Mouse (Mus musculus): ENCODE measurements around the gene Gm49354. TPM values are rescaled to one million over a fixed set of nuclear protein-coding genes. Genes with fewer than 3 reads are reported as not detected.
"Not testable (repeated sequence)": the region's sequence is repeated elsewhere in the genome, so short reads cannot be mapped to it uniquely, and the experiment has no call there.

Gm49354 gene
- total RNA-seq, 1 experiment = not detected

DNA sequence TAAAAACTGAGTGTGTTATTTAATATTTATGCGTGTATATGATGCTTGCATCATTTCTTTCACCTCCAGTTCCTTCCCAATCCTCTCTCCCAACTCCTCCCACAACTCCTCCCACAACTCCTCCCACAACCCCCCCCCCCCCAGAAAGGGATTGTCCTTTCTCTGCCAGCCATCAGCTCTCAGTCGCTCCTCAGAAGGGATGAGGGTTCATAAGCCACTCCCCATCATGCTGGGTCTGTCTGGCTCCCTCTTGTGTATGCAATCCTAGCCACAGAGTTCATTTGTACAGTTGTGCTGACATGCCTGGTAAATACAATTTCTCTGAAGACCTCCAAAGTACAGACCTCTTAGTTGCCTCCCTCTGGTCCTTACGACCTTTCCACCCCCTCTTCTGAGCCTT is 46.9 kb downstream of the Gm49354 start:
- no peaks in the 10 kb centered on the region for H3K9me3 ChIP-seq (ENCODE audit: control insufficient read depth, insufficient read depth, low read depth, low read length)
- H3K9ac ChIP-seq (ENCODE audit: insufficient read depth, low read depth, low read length, poor library complexity, severe bottlenecking) = no peak overlapping the region
- peaks cover 4 to 17% of the 10 kb centered on the region in 2 experiments; a peak in 3 of 4 replicates for H3K4me1 ChIP-seq (ENCODE audit: control insufficient read depth in 2 of 2, insufficient read depth in 2 of 2, low read length in 2 of 2, poor library complexity in 1 of 2)
- DNase-seq (ENCODE audit: low read depth, low spot score) = no peak
- H3K36me3 ChIP-seq (ENCODE audit: control insufficient read depth, insufficient read depth, low read length, poor library complexity, severe bottlenecking) = no peaks in the 10 kb centered on the region
- H3K27ac ChIP-seq (ENCODE audit: insufficient read depth, low read depth, low read length, poor library complexity, severe bottlenecking) = no peak overlapping the region
- in situ Hi-C loops (cut with MboI; ENCODE audit: low sequenced_read_pairs in 2 of 2, unreplicated experiment in 2 of 2) = no loop called here
- TF ChIP-seq HCFC1 (IDR thresholded peaks at IDR 0.05; ENCODE audit: borderline replicate concordance, insufficient read depth, low read length) (no peak), ZNF384 (IDR thresholded peaks at IDR 0.05; ENCODE audit: low read depth, low read length) (no peak), MAFK (IDR thresholded peaks at IDR 0.05; ENCODE audit: insufficient read depth, low read depth, low read length) (no peak), CHD2 (IDR thresholded peaks at IDR 0.05; ENCODE audit: low read depth, low read length) (no peak), ZC3H11A (IDR thresholded peaks at IDR 0.05; ENCODE audit: borderline replicate concordance, low read depth, low read length) (no peak)
- H3K4me3 ChIP-seq (ENCODE audit: insufficient read depth in 1 of 2, low read depth in 1 of 2, low read length in 2 of 2, poor library complexity in 1 of 2, severe bottlenecking in 1 of 2) = no peak overlapping the region

DNA sequence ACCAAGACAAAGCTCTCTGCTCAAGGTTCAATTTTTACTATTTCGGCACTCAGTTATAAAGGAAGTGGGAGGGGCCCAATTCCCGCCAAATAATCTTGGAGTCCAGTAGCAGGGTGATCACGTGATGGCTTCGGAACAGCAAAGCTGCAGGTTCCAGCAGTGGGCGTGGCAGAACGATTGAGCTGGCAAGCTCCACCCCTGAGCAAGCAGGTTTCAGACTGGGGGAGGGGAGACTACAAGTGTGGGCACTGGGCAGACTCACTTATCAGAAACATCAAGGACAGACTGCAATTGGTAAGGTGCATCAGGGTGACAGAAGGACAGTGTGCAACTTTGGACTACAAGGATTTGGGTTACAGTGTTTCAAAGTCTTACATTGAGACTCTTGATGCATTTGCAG is 47.7 kb downstream of the Gm49354 start:
- in situ Hi-C loops (cut with MboI; ENCODE audit: low sequenced_read_pairs in 2 of 2, unreplicated experiment in 2 of 2); H3K27ac ChIP-seq (ENCODE audit: insufficient read depth, low read depth, low read length, poor library complexity, severe bottlenecking); DNase-seq (ENCODE audit: low read depth, low spot score); H3K36me3 ChIP-seq (ENCODE audit: control insufficient read depth, insufficient read depth, low read length, poor library complexity, severe bottlenecking); H3K9me3 ChIP-seq (ENCODE audit: control insufficient read depth, insufficient read depth, low read depth, low read length): not testable (repeated sequence)
- Histone ChIP-seq H3K4me1 (ENCODE audit: control insufficient read depth in 2 of 2, insufficient read depth in 2 of 2, low read length in 2 of 2, poor library complexity in 1 of 2) (peaks cover 4 to 17% of the 10 kb centered on the region in 2 experiments; a peak in 3 of 4 replicates), H3K4me3 (ENCODE audit: insufficient read depth in 1 of 2, low read depth in 1 of 2, low read length in 2 of 2, poor library complexity in 1 of 2, severe bottlenecking in 1 of 2) (peak overlapping the region in 1 of 2 experiments; percentile 47; a peak in 1 of 4 replicates), H3K9ac (ENCODE audit: insufficient read depth, low read depth, low read length, poor library complexity, severe bottlenecking) (peak overlapping the region; percentile 22; the same call in 1 of the 2 replicates)

DNA sequence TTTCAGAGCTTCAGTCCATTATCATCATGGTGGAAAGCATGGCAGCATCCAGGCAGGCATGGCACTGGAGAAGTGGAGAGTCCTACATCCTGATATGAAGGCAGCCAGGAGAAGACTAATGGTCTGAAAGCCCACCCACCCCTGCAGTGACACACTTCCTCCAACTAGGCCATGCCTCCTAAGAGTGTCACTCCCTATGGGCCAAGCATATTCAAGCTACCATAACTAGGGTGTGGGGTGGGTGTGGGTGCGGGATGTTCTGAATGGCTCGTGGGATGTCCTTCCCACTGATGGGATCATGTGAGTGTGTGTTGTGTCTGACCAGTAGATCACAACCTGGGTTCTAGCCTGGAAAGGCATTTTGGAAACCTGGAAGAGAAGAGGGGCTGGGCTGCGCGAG is 48.1 kb downstream of the Gm49354 start:
- no peak for DNase-seq (ENCODE audit: low read depth, low spot score)
- in situ Hi-C loops (cut with MboI; ENCODE audit: low sequenced_read_pairs in 2 of 2, unreplicated experiment in 2 of 2) = no loop called here
- TF ChIP-seq HCFC1 (IDR thresholded peaks at IDR 0.05; ENCODE audit: borderline replicate concordance, insufficient read depth, low read length) (no peak), ZNF384 (IDR thresholded peaks at IDR 0.05; ENCODE audit: low read depth, low read length) (no peak), MAFK (IDR thresholded peaks at IDR 0.05; ENCODE audit: insufficient read depth, low read depth, low read length) (no peak), CHD2 (IDR thresholded peaks at IDR 0.05; ENCODE audit: low read depth, low read length) (no peak), ZC3H11A (IDR thresholded peaks at IDR 0.05; ENCODE audit: borderline replicate concordance, low read depth, low read length) (no peak)
- H3K9ac ChIP-seq (ENCODE audit: insufficient read depth, low read depth, low read length, poor library complexity, severe bottlenecking) = no peak overlapping the region
- no peaks in the 10 kb centered on the region for H3K36me3 ChIP-seq (ENCODE audit: control insufficient read depth, insufficient read depth, low read length, poor library complexity, severe bottlenecking)
- no peaks in the 10 kb centered on the region for H3K9me3 ChIP-seq (ENCODE audit: control insufficient read depth, insufficient read depth, low read depth, low read length)
- no peak overlapping the region for H3K27ac ChIP-seq (ENCODE audit: insufficient read depth, low read depth, low read length, poor library complexity, severe bottlenecking)
- peaks cover 4 to 17% of the 10 kb centered on the region in 2 experiments; a peak in 3 of 4 replicates for H3K4me1 ChIP-seq (ENCODE audit: control insufficient read depth in 2 of 2, insufficient read depth in 2 of 2, low read length in 2 of 2, poor library complexity in 1 of 2)
- no peak overlapping the region for H3K4me3 ChIP-seq (ENCODE audit: insufficient read depth in 1 of 2, low read depth in 1 of 2, low read length in 2 of 2, poor library complexity in 1 of 2, severe bottlenecking in 1 of 2)

DNA sequence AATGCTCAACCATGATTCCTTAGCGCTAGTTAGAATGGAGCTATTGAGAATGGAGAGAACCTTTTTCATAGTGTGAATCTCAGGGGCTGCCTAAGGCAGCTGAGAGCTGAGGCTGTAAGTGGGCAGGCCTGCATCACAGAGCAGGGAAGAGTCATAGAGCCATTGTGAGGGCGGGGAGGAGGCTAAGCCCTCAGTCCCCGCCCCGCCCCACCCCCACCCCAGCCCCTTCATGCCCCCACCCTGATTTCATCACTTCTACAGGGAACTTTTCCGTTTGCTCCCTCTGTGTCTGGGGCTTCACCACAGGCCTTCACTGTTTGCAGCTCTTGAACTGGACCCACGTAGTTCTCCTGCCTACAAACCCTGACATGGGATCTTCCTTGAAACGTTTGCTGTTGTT is 50.4 kb downstream of the Gm49354 start, which contains the start of gene Spata31d1d:
Gene Spata31d1d (minus strand): TSS at position 101 of the 400 bp plus-strand sequence.
- no peak for TF ChIP-seq MAFK (IDR thresholded peaks at IDR 0.05; ENCODE audit: insufficient read depth, low read depth, low read length)
- TF ChIP-seq HCFC1 (IDR thresholded peaks at IDR 0.05; ENCODE audit: borderline replicate concordance, insufficient read depth, low read length) = no peak
- TF ChIP-seq ZC3H11A (IDR thresholded peaks at IDR 0.05; ENCODE audit: borderline replicate concordance, low read depth, low read length) = no peak
- no peak for TF ChIP-seq ZNF384 (IDR thresholded peaks at IDR 0.05; ENCODE audit: low read depth, low read length)
- no peak for TF ChIP-seq CHD2 (IDR thresholded peaks at IDR 0.05; ENCODE audit: low read depth, low read length)
- Histone ChIP-seq H3K9me3 (ENCODE audit: control insufficient read depth, insufficient read depth, low read depth, low read length) (no peaks in the 10 kb centered on the region), H3K4me3 (ENCODE audit: insufficient read depth in 1 of 2, low read depth in 1 of 2, low read length in 2 of 2, poor library complexity in 1 of 2, severe bottlenecking in 1 of 2) (no peak within 1 kb of the TSS), H3K36me3 (ENCODE audit: control insufficient read depth, insufficient read depth, low read length, poor library complexity, severe bottlenecking) (no peaks in the 10 kb centered on the region), H3K27ac (ENCODE audit: insufficient read depth, low read depth, low read length, poor library complexity, severe bottlenecking) (no peak within 1 kb of the TSS), H3K4me1 (ENCODE audit: control insufficient read depth in 2 of 2, insufficient read depth in 2 of 2, low read length in 2 of 2, poor library complexity in 1 of 2) (peaks cover 8 to 20% of the 10 kb centered on the region in 2 experiments; a peak in 3 of 4 replicates), H3K9ac (ENCODE audit: insufficient read depth, low read depth, low read length, poor library complexity, severe bottlenecking) (no peak within 1 kb of the TSS)
- in situ Hi-C loops (cut with MboI; ENCODE audit: low sequenced_read_pairs in 2 of 2, unreplicated experiment in 2 of 2) = no loop called here
- DNase-seq (ENCODE audit: low read depth, low spot score) = no peak

All from ES-E14 (cell line).